Mouse (Mus musculus) neural tube, embryonic 11.5 days (tissue): Measurements from ENCODE around the gene Maml3. TPM values are rescaled to one million over a fixed set of nuclear protein-coding genes. Genes with fewer than 3 reads are reported as not detected.
A peak's percentile ranks its signal among the peaks of the same experiment; 100 is the strongest.

ENCODE experiments used
- ATAC-seq: fragments of 200-750 bp; cut with Nextera tagmentation; 2 replicates; pipeline ENCODE4 v1.8.0; 2017; ENCODE audit warnings: moderate number of reproducible peaks, mild to moderate bottlenecking, moderate TSS enrichment, moderate library complexity; ENCODE audit not compliant: insufficient read depth, low FRiP score, low TSS enrichment
- DNase-seq: peaks from one replicate; pipeline ENCODE4 v3.0.0-alpha.2; 2015; ENCODE audit warnings: low spot score
- H3K27ac ChIP-seq: fragments of 300-500 bp; sonication (generic); 2 replicates; pipeline ENCODE4 v1.5.1; 2014; ENCODE audit warnings: low read depth, mild to moderate bottlenecking, low read length
- H3K27me3 ChIP-seq: fragments of 300-500 bp; sonication (generic); 2 replicates; pipeline ENCODE4 v1.6.1; 2014; ENCODE audit warnings: mild to moderate bottlenecking, low read length, mixed read lengths; ENCODE audit not compliant: control insufficient read depth, insufficient read depth
- H3K36me3 ChIP-seq: fragments of 300-500 bp; sonication (generic); 2 replicates; pipeline ENCODE4 v1.6.1; 2014; ENCODE audit warnings: mild to moderate bottlenecking, low read length, moderate library complexity, mixed read lengths; ENCODE audit not compliant: control insufficient read depth, insufficient read depth
- H3K4me1 ChIP-seq: fragments of 300-500 bp; sonication (generic); 2 replicates; pipeline ENCODE4 v1.6.1; 2014; ENCODE audit warnings: low read length, mixed read lengths; ENCODE audit not compliant: control insufficient read depth, insufficient read depth
- H3K4me2 ChIP-seq: fragments of 300-500 bp; sonication (generic); 2 replicates; pipeline ENCODE4 v1.6.1; 2014; ENCODE audit warnings: low read depth, mild to moderate bottlenecking, moderate library complexity
- H3K4me3 ChIP-seq: fragments of 300-500 bp; sonication (generic); 2 replicates; pipeline ENCODE4 v1.5.1; 2014; ENCODE audit warnings: low read depth, low read length
- H3K9ac ChIP-seq: fragments of 300-500 bp; sonication (generic); 2 replicates; pipeline ENCODE4 v1.6.1; 2014; ENCODE audit warnings: mild to moderate bottlenecking, low read length
- H3K9me3 ChIP-seq: fragments of 300-500 bp; sonication (generic); 2 replicates; pipeline ENCODE4 v1.6.1; 2016; ENCODE audit warnings: low read length; ENCODE audit not compliant: control insufficient read depth
- WGBS: fragments of 180-500 bp; shearing (Covaris S2); extraction: QIAGEN DNeasy Blood & Tissue Kit; methylation state at CpG from one replicate; pipeline ENCODE4 v1.1.7; 2014; 5-methylcytosine and 5-hydroxymethylcytosine counted together
- polyA plus RNA-seq: library from polyadenylated mRNA; unstranded; fragments of >200 nt; fragmentation: Nextera tagmentation; extraction: Ambion mirVana; gene quantifications from 2 replicates; pipeline ENCODE4 v1.2.1, GENCODE M21; 2014

Gene Maml3
- polyA plus RNA-seq, 1 experiment from 2014 or later, result 8.1 TPM

GRCm38 (mm10) chr3:52100926-52101325, 4.0 kb downstream of the Maml3 start:
- Histone ChIP-seq H3K27ac (peak overlapping the region; percentile 98), H3K4me2 (peak overlapping the region; percentile 82), H3K9me3 (no peaks in the 10 kb centered on the region), H3K4me3 (peak overlapping the region; percentile 79), H3K4me1 (no peaks in the 10 kb centered on the region; the same call in 1 of the 2 replicates), H3K27me3 (no peaks in the 10 kb centered on the region), H3K36me3 (no peaks in the 10 kb centered on the region), H3K9ac (peak overlapping the region; percentile 96)
- ATAC-seq, result no peak
- WGBS, result 38% methylated on average over 9 of the region's 9 CpGs
- DNase-seq, result no peak

GRCm38 (mm10) chr3:52100306-52100705, 4.6 kb downstream of the Maml3 start:
- H3K27me3 ChIP-seq, result no peaks in the 10 kb centered on the region
- H3K4me3 ChIP-seq, result no peak overlapping the region
- 62% methylated on average over 4 of the region's 4 CpGs for WGBS
- no peak for ATAC-seq
- no peak overlapping the region for H3K27ac ChIP-seq
- no peaks in the 10 kb centered on the region for H3K36me3 ChIP-seq
- no peaks in the 10 kb centered on the region for H3K9me3 ChIP-seq
- H3K4me1 ChIP-seq, result no peaks in the 10 kb centered on the region; the same call in 1 of the 2 replicates
- no peak overlapping the region for H3K9ac ChIP-seq
- no peak for DNase-seq
- H3K4me2 ChIP-seq, result no peak overlapping the region

- Histone ChIP-seq H3K27me3 (no peaks in the 10 kb centered on the region), H3K9me3 (no peaks in the 10 kb centered on the region), H3K4me1 (no peaks in the 10 kb centered on the region; the same call in 1 of the 2 replicates), H3K36me3 (no peaks in the 10 kb centered on the region), H3K9ac (no peak overlapping the region), H3K27ac (no peak overlapping the region), H3K4me2 (no peak overlapping the region), H3K4me3 (no peak overlapping the region)
- 90% methylated on average over 1 of the region's 1 CpGs for WGBS
- ATAC-seq (no peak), DNase-seq (no peak)
Observed at GRCm38 (mm10) chr3:52099286-52099685, 5.6 kb downstream of the Maml3 start.

DNA sequence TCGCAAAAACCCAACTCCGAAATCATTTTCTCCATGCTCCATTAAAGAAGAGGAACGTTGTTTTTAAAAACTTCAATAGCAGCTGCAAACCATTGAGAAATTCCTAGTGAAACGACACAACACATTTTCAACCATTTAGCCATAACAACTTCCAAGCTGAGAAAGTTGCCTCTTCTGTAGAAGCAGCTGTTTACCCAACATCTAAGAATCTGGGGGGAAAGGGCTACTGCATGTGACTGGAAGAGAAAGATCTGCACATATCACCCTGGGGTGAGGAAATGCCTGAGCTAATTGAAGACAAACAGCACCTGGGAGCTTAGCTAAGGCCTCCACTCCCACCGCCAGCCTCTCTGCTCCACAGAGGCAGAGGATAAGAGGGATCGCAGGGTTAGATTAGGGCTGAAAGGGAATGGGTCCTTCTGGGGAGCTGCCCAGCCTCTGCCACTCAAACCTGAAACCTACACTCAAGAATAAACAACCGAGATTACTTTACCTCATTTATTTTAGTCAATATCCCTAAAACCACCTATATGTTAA, 13.5 kb downstream of the Maml3 start:
- peaks cover 22% of the 10 kb centered on the region for H3K4me1 ChIP-seq
- no peak overlapping the region for H3K4me3 ChIP-seq
- H3K9me3 ChIP-seq, result no peaks in the 10 kb centered on the region
- WGBS, result 39% methylated on average over 7 of the region's 7 CpGs
- DNase-seq, result no peak
- H3K27me3 ChIP-seq, result no peaks in the 10 kb centered on the region
- ATAC-seq, result no peak
- no peak overlapping the region for H3K27ac ChIP-seq
- no peak overlapping the region for H3K9ac ChIP-seq
- no peak overlapping the region for H3K4me2 ChIP-seq
- no peaks in the 10 kb centered on the region for H3K36me3 ChIP-seq

GRCm38 (mm10) chr3:52090230-52090873, 14.5 kb downstream of the Maml3 start:
- Histone ChIP-seq H3K36me3 (no peaks in the 10 kb centered on the region), H3K4me3 (no peak overlapping the region), H3K27ac (no peak overlapping the region), H3K27me3 (no peaks in the 10 kb centered on the region), H3K9ac (no peak overlapping the region), H3K4me1 (peaks cover 22% of the 10 kb centered on the region), H3K9me3 (no peaks in the 10 kb centered on the region), H3K4me2 (no peak overlapping the region)
- DNase-seq (no peak), ATAC-seq (no peak)
- WGBS, result 56% methylated on average over 8 of the region's 8 CpGs

DNA sequence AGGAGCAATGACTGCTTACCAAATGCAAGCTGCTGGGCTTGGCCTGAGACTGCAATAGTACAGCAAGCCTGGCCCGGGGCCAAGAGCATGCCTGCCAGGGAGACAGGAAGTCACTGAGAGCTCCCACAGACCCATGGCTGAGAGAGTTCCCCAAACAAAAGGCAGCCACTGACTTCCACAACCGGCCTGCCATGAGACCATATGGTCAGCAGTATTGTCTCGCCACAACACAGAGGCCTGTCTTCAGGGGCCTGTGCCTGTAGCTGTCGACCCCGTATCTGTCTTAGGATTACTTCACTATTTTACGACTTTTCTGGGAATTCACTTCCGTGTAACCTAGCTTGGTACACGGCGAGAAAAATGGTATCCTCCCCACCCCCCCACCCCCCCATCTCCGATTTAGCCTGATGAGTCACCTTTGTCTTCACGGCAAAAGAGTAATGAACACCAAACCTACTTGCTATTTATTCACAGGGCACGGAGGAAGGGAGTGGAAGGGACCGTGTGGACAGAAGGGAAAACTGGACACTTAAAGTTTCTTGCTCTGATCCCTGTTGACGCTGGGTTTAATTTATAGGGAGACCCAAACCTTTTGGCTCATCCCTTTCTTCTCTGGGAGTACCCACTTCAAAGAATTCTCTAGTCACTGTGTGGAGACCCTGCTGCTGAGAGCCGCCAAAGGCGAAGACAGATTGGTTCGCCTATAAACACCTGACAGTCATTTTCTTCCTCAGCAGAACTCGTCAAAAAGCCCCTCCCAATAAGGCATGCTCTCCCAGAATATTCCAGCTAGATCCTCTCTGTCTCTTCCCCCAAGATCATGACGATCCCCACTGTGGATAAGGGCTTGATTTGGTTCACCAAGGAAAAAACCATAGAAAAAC, 16.2 kb downstream of the Maml3 start:
- Histone ChIP-seq H3K36me3 (no peaks in the 10 kb centered on the region), H3K9me3 (no peaks in the 10 kb centered on the region), H3K27ac (peak overlapping the region; percentile 81), H3K9ac (peak overlapping the region; percentile 44), H3K4me1 (peaks cover 22% of the 10 kb centered on the region), H3K27me3 (no peaks in the 10 kb centered on the region), H3K4me2 (peak overlapping the region; percentile 17; the same call in 1 of the 2 replicates), H3K4me3 (no peak overlapping the region)
- 5% methylated on average over 19 of the region's 19 CpGs for WGBS
- ATAC-seq, result peak; percentile 89
- DNase-seq, result peak; percentile 85

DNA sequence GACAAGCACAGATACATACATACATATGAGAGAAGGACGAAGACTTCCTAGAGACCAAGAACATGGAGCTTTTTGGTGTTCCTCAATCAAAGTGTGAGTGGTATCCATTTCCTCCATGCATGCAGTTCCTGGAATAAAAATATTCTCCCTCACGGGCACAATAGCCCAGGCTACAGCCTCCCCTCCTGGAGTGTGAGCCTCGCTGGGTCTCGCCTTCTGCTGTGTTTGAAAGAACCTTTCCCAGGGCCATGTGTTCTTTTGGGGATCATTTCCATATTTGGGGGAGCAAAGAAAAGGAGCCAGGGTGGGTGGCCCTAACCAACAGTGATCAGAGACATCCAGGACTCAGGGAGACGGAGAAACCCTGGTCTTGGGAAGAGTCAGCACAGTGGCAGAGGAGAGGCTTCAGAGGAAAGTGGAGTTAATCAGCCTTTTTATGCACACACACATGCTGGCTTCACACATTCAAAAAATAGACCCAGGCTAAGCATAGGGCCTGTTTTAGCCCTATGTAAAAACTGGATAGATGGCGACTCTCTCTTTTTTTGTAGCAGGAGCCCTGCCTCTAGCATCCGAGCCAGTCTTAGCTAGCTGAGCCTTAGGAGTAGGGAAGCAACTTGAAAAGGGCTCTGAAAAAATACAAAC, 17.1 kb downstream of the Maml3 start:
- Histone ChIP-seq H3K9ac (peak overlapping the region; percentile 41; the same call in 1 of the 2 replicates), H3K27me3 (no peaks in the 10 kb centered on the region), H3K9me3 (no peaks in the 10 kb centered on the region), H3K4me1 (peaks cover 22% of the 10 kb centered on the region), H3K36me3 (no peaks in the 10 kb centered on the region), H3K4me2 (no peak overlapping the region), H3K4me3 (no peak overlapping the region), H3K27ac (peak overlapping the region; percentile 81)
- ATAC-seq (0 out of 2 replicates have a peak, but pooled peaks have one; percentile 16), DNase-seq (no peak)
- WGBS, result 62% methylated on average over 7 of the region's 7 CpGs

DNA sequence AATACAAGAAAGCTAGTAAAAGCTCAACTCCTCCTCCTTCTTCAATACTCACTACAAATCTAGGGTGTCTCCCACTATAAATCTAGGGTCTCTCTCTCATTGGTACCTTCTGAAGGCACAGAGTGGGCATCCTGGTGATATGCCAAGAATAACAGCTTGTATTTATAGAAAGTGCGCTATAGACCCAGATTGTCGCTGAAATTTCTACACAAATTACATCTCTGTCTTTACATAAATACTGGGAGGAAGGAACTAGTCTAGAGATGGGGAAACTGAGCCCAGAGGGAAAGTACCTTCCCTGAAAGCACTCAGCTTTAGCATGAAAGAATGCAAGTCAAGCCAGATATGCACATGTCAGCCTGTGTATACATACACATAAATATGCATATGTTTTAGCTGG, 26.1 kb downstream of the Maml3 start:
- DNase-seq (no peak), ATAC-seq (no peak)
- no peaks in the 10 kb centered on the region for H3K36me3 ChIP-seq
- H3K4me1 ChIP-seq, result peaks cover 4% of the 10 kb centered on the region; the same call in 1 of the 2 replicates
- no peaks in the 10 kb centered on the region for H3K9me3 ChIP-seq
- no peak overlapping the region for H3K4me2 ChIP-seq
- no peaks in the 10 kb centered on the region for H3K27me3 ChIP-seq
- WGBS, result 96% methylated on average over 2 of the region's 2 CpGs
- no peak overlapping the region for H3K27ac ChIP-seq
- no peak overlapping the region for H3K9ac ChIP-seq
- no peak overlapping the region for H3K4me3 ChIP-seq
